Mouse (Mus musculus): ENCODE data around the gene Matn1.

DNA sequence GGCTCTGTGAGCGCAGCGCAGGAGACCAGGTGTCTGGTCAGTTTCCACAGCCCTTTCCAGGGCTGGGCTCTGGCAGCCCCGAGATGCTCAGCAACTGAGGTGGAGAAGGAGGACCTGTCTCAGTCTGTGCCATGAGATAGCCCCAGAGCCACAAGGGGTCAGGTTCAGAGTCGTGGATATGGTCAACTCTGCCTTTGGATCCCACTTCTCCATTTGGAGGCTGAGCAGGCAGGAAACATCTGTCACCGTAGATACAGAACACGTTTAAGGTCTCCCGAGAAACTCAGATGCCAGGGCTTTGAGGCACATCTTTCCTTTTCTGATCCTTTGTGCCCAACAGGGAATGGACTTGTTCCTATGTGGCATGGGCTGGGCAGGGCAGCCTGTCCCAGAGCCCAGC, 594 bp downstream of the Matn1 start:
- TF ChIP-seq CTCF (IDR thresholded peaks at IDR 0.05; ENCODE audit: low read depth, low read length) (no peak), POLR2AphosphoS5 (IDR thresholded peaks at IDR 0.05; ENCODE audit: insufficient replicate concordance, low read depth, low read length) (no peak)

Data from G1E (cell line).